Mouse (Mus musculus): Measurements from ENCODE around the gene Prdx3.
"Not testable (repeated sequence)": the region's sequence is repeated elsewhere in the genome, so short reads cannot be mapped to it uniquely, and the experiment has no call there.

The Prdx3 gene

GRCm38 (mm10) chr19:60866169-60866568, 8.2 kb downstream of the Prdx3 start:
- not testable (repeated sequence) for DNase-seq (ENCODE audit: low spot score in 2 of 2)

GRCm38 (mm10) chr19:60860868-60861700, 13.3 kb downstream of the Prdx3 start, which contains the start of gene Sfxn4:
Gene Sfxn4 (minus strand): TSS chr19:60861479.
- peak; percentile 80 to 85 for DNase-seq (ENCODE audit: low spot score in 2 of 2)

GRCm38 (mm10) chr19:60845731-60846130, 28.6 kb downstream of the Prdx3 start:
- no peak for DNase-seq (ENCODE audit: low spot score in 2 of 2)

GRCm38 (mm10) chr19:60843324-60843723, 31.0 kb downstream of the Prdx3 start:
- DNase-seq (ENCODE audit: low spot score in 2 of 2) = no peak

GRCm38 (mm10) chr19:60837747-60838146, 36.6 kb downstream of the Prdx3 start:
- DNase-seq (ENCODE audit: low spot score in 2 of 2) = peak; percentile 15 to 49

- no peak for DNase-seq (ENCODE audit: low spot score in 2 of 2)
Observed at GRCm38 (mm10) chr19:60818677-60819076, 55.7 kb downstream of the Prdx3 start.
